Mouse (Mus musculus): ENCODE results near the gene Immp2l. TPM values are rescaled to one million over a fixed set of nuclear protein-coding genes. Genes with fewer than 3 reads are reported as not detected.

The Immp2l gene
- polyA plus RNA-seq, 1 experiment: 0.19 TPM

DNA sequence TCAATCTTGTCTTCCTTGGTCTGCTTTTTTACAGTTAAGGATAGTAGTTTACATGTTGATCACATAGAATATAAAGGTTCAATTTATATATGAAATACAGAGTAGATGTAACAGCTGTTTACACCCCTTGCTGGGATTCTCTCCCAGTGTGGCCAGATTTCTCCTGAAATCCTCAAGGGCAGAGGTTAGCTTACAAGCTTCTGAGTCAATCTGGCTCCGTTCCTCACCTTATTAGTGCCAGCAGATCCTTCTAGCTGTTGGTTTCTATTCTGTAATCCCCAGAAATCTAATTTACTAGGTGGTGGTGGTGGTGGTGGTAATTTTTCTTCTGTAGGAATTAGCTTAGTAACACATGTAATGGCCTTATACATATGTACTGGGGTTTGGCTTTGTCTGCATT lies 199.8 kb downstream of the Immp2l start:
- no peak for TF ChIP-seq GATA1 (IDR thresholded peaks at IDR 0.05; ENCODE audit: low read length)

DNA sequence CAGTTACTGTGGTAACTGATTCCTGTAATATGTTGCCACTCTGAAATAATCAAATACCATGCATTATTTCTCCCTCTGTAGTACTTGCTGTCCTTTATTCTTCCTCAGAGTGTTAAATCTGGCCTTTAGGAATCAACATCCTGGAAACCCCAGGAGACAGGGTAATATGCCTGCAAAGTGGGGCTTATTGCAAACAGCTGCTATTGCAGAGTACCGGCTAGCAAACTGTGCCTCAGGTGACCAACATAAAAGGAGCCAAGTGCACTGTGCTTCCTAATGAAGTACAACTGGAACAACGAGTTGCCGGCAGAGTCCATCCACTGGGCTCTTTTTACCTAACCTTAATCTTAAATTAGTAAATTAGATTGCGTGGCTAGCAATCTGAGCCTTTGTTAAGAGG lies 200.6 kb downstream of the Immp2l start:
- no peak for TF ChIP-seq GATA1 (IDR thresholded peaks at IDR 0.05; ENCODE audit: low read length)

DNA sequence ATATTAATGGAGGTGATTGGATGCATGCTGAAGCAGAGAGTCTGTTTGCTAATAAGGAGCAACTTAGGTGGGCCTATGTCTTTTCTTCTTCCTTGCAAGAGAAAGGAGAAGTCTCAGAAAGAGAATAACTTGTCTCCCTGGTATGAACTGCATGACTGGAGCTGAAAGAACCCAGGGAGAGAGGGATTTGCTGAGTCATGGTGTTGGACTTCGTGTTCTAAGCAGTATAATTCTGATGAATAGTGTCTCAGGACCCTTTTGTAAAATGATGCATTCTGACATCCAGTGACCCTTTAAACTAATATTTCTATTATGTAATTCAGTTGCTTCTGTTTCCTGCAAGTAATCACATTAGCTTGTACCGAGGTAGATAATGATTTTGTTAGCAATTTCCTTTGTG lies 208.1 kb downstream of the Immp2l start:
- TF ChIP-seq GATA1 (IDR thresholded peaks at IDR 0.05; ENCODE audit: low read length): no peak

DNA sequence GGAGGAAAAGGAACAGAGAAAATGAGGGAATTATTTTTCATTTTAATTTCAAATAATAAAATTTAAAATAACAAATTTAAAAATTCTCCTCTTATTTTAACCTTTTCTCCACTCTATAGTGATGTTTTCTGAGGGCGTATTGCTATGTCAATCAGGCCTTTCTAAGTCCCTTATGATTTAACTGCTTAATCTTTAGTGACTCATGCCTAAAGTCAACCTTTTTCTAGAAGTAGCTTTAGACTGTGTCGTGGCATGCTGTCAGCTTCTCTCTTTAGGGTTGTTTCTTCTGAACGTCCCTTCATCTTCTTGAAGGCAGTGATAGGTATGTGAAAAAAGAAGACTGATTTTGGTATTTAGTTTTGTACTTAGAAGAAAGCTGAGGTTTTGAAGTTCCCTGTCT lies 214.0 kb downstream of the Immp2l start:
- TF ChIP-seq GATA1 (IDR thresholded peaks at IDR 0.05; ENCODE audit: low read length): no peak

DNA sequence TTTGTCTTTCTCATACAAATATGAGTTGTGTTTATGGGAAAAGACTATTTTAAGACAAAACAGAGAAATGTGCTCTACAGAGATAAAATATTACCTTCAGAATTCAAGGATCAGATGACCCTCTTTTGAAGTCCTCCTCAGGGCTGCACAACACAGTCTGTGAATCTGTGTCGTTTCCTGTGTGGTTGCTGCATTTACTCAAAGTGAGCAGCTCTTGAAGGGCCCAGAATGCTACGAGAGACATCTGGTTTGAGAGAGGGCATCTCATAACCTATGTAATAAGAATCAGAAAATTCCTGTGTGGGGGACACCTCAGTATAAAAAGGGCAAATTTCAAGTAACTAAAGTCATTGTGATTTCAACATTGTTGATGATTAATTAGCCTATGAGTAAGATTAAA lies 217.3 kb downstream of the Immp2l start:
- TF ChIP-seq GATA1 (IDR thresholded peaks at IDR 0.05; ENCODE audit: low read length): no peak

DNA sequence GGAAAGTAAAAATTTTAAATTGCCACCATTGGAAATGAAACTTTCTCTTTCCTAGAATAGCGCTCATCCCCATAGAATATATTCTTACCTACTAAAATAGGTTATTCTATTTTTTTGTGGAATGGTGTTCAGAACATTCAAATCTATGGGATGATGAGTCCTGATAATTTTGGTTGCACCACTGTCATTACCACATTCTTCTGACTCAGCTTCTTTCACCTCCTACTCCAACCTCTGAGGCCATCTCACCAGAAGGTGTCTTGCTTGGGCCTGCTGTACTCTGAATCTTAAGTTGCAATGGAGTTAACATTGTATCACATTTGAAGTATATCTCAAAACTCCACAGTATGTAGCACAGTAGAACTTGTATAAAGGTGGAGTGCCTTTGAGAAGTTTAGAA lies 224.4 kb downstream of the Immp2l start:
- TF ChIP-seq GATA1 (IDR thresholded peaks at IDR 0.05; ENCODE audit: low read length): no peak

DNA sequence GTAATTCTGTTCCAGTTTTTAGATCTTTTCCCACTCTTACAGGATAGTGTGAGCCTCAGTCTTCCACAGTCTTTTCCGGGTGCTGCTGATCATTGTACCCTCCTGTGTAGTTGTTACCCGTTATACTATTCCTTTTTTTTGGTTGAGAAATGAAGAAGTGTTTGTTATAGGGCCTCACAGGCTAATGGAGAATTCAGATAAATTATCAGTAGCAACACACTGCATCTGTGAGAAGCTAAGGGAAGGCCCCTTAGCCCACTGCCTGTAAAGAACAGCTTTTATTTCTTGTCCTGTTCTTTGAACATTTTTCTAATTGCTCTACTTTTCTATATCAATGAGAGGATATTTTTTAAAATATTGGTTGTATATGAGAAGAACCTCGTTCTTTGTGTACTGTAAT lies 226.2 kb downstream of the Immp2l start:
- TF ChIP-seq GATA1 (IDR thresholded peaks at IDR 0.05; ENCODE audit: low read length): no peak

DNA sequence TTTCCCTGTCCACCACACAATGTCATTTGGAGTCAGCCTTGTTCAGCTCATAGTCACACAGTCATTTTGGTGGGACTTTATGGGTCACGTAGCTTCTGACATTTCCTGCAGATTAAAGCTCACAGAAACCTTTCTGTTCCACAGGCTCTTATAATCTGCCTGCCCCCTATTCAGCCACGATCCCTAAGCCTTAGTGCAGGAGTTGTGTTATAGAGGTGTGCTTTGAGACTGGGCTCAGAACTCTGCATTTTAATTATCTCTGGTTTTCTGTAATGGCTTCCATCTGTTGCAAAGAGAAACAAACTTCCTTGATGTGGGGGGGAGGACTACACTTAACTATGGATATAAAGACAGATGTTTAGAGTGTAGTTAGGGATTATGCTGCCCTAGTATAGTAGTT lies 234.0 kb downstream of the Immp2l start:
- TF ChIP-seq GATA1 (IDR thresholded peaks at IDR 0.05; ENCODE audit: low read length): no peak

DNA sequence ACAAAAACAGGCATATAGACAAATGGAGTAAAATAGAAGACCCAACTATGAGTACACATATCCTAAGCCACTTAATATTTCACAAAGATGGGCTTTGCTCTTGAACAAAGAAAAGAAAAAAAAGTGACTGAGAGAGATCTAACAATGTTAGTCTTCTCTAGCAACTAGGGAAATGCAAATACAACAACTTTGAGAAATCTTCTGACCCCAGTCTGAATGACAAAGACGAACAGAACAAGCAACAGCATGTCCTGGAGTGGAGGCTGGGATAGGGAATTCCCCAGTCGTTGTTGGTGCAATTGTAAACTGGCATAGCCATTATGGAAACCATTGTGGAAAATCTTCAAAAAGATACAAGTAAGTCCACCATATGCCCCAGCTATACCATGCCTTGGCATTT lies 235.7 kb downstream of the Immp2l start:
- TF ChIP-seq GATA1 (IDR thresholded peaks at IDR 0.05; ENCODE audit: low read length): no peak

DNA sequence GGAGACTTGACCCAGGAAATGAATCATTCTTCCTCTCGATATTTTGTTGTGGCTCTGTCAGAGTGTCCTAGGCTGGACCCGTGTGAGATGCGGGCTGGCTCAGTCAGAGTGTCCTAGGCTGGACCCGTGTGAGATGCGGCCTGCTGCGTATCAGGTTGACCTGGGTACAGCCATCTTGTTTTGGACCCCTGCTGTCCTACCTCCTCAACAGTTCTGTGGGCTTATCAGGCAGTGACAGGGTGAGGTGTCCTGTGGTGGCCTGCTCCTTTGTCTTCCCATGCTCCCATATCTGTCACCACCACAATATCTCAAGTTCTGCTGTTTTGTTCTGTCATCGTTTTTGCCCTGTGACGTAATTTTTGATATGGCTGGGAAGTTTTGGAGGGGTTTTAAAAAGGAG lies 250.2 kb downstream of the Immp2l start:
- no peak for TF ChIP-seq GATA1 (IDR thresholded peaks at IDR 0.05; ENCODE audit: low read length)

DNA sequence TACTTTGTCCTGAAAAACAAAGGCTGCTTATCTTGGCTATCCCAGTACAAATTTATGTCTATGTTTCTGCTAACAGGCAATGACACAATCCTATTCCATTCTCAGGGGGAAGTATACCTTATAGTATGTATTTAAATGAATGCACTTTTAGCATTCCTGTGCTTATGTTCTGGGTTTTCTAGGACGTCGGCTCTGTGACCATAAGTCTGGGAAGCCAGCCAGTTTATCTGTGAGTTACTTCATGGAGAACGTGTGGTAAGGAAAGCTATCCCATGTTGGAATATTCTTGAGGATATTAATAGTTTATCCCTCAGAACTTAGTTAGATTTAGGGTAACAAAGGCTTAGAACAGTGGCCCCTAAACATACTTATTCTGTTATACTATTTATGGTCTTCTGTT lies 251.5 kb downstream of the Immp2l start:
- TF ChIP-seq GATA1 (IDR thresholded peaks at IDR 0.05; ENCODE audit: low read length): no peak

DNA sequence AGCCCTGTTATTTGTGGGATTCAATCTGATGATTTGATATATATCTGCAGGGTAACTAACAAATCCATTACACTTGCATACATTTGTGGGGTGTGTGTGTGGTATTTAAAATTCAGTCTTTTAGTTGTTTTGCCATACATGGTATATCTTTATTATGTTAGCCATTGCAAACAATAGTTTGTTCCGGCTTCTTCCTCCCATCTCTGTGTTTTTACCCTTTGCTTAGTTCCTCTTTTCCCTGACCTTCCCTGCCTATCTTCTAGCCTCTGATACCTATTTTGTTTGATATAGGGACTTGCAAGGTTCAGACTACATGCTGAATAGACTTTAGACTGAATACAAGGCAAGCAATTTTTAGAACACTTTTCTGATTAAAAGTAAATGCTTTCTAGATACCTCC lies 254.0 kb downstream of the Immp2l start:
- TF ChIP-seq GATA1 (IDR thresholded peaks at IDR 0.05; ENCODE audit: low read length): no peak

DNA sequence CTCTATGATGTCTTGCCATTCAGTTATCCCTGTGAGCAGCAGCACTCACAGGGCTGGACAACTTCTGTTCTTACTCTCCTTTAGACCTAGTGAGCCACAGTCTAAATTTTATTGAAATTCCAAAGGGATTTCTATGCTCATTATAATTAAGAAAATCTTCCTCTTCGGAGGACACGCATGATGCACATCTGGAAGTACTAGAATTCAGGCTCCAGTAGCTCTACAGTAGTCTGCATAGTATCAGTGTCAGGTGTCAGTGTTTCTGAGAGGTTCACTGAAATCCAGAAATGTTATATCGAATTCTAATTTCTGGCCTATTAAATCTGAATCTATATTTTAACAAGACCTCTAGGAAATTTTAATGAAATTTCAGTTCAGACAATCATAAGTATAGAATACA lies 265.2 kb downstream of the Immp2l start:
- no peak for TF ChIP-seq GATA1 (IDR thresholded peaks at IDR 0.05; ENCODE audit: low read length)

DNA sequence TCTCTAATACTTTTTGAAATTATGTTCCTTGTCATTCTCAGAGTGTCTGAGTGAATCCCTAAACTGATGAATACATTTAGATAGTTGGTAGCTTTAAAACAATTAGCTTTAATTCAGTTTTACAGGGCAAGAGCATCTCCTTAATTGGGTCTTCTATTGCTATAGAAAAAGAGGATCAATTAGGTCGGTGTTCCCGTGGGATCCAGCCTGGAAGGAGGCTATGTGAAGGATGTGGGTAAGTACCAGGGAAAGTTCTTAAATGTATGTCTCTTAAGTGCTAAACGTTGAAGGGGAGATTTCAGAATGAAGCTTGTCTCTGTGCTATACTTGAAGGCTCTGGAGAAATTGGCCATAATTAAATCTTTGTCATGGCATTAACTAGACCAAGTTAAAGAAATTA lies 283.1 kb downstream of the Immp2l start:
- no peak for TF ChIP-seq GATA1 (IDR thresholded peaks at IDR 0.05; ENCODE audit: low read length)

DNA sequence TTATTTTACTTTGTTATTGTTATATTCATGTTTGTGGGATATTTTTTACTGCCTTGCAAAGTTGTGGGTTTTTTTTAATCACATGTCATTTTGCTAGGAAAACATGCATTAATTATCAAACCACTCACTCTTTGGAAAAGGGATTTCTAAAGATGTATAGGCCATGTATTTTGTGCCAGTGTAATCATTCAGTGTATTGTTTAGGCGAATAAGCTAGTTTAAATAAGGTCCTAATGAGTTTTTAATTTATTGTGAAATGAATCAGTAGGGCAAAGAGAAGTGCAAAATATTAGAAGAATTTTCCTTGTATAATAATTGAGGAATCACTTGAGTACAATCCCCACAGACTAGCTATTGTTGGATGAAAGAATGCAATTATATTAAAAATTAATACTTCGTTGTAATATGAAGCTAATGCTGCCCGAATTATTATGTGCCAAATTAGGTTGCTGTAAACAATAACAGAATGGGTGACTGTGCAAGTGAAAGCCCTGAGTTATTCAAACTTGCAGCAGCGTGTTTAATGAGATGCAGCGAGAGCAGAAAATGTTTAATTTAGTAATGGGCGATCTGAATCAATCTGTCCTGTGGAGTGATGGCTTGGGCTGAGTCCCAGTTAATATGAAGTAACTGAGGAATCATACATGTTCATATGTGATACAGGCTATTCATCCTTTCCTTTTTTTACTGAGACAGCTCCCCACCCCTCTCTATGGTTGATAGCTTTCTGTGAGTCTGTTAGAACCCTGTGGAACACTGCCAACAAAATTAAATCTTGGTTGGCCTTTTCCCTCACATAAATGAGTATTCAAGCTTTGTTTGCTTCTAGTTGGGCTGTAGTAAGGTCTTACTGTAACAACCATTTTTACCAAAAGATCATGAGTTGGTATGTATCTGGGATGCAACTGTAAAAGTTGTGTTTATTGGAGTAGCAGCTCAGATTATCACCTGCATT lies 285.1 kb downstream of the Immp2l start:
- TF ChIP-seq GATA1 (IDR thresholded peaks at IDR 0.05; ENCODE audit: low read length): no peak

DNA sequence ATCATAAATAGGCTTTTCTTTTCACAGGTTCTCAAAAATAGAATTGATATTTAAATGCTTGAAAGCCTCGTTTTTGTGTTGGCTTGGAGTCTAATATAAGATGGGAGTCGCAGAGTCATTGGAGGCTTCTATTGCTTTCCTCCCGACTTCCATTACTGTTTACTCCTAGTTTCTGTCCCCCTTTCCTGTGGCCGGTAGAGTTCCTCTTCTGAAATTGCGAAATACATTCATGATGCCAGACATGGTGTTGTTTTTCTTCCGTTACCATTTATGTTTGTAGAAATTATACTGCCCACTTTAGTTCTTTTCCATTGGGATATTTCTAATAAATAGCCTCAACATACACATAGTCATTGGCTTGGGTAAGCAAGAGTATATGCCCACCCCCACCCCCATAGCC lies 289.5 kb downstream of the Immp2l start:
- no peak for TF ChIP-seq GATA1 (IDR thresholded peaks at IDR 0.05; ENCODE audit: low read length)

DNA sequence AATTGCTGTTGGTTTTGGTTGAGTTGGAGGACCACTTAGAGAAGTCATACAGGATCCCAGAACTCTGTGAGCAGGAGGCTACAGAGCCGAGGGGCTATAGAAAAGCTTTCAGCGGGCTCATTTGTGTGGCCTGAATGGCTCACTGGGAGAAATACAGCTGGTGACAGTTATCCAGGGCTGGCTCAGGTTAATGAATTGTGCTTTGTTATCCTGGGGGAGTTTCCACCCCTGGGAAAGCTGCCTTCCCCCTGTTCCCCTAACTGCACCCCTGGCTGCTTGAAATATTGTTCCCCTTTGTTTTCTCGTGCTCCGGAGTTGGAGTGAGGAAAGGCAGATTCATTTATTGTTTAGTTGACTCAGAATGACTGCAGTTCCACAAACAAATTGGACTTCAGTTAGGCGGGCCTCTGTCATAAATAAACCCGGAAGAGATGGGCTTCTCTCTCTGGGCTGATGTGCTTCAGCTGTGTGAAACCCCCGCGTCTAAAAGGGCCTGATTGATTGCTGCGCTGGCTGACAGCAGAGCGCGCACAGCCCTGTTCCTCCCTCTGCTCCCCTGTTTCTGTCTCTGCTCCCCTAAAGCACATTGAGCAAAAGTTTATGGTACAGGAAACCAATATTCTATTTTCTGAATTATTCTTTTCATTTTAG lies 291.0 kb downstream of the Immp2l start:
- no peak for TF ChIP-seq GATA1 (IDR thresholded peaks at IDR 0.05; ENCODE audit: low read length)

Measured in G1E-ER4 (cell line).